Mouse (Mus musculus) forebrain, embryonic 11.5 days (tissue): Measurements from ENCODE around the gene Akap2. TPM values are rescaled to one million over a fixed set of nuclear protein-coding genes. Genes with fewer than 3 reads are reported as not detected.

Source experiments
- ATAC-seq: fragments of 200-750 bp; cut with Nextera tagmentation; replicated peaks from 2 replicates; pipeline ENCODE4 v1.8.0; 2017; ENCODE audit warnings: moderate TSS enrichment; ENCODE audit not compliant: low FRiP score
- DNase-seq: peaks from one replicate; pipeline ENCODE4 v3.0.0-alpha.2; 2017; ENCODE audit warnings: low spot score
- H3K27ac ChIP-seq: fragments of 300-500 bp; sonication (generic); 2 replicates; pipeline ENCODE4 v1.5.1; 2014; ENCODE audit warnings: low read depth, low read length
- H3K27me3 ChIP-seq: fragments of 300-500 bp; sonication (generic); 2 replicates; pipeline ENCODE4 v1.6.1; 2014; ENCODE audit warnings: mild to moderate bottlenecking, low read length, mixed read lengths; ENCODE audit not compliant: control insufficient read depth, insufficient read depth
- H3K36me3 ChIP-seq: fragments of 300-500 bp; sonication (generic); 2 replicates; pipeline ENCODE4 v1.6.1; 2014; ENCODE audit warnings: mild to moderate bottlenecking, low read length, moderate library complexity, mixed read lengths; ENCODE audit not compliant: control insufficient read depth, insufficient read depth
- H3K4me1 ChIP-seq: fragments of 300-500 bp; sonication (generic); replicated peaks from 2 replicates; pipeline ENCODE4 v1.6.1; 2014; ENCODE audit warnings: low read length, mixed read lengths; ENCODE audit not compliant: control insufficient read depth, insufficient read depth
- H3K4me2 ChIP-seq: fragments of 300-500 bp; sonication (generic); 2 replicates; pipeline ENCODE4 v1.6.1; 2014; ENCODE audit warnings: low read depth, mild to moderate bottlenecking, low read length, moderate library complexity, mixed read lengths; ENCODE audit not compliant: severe bottlenecking
- H3K4me3 ChIP-seq: fragments of 300-500 bp; sonication (generic); 2 replicates; pipeline ENCODE4 v1.5.1; 2014; ENCODE audit warnings: low read depth, low read length
- H3K9ac ChIP-seq: fragments of 300-500 bp; sonication (generic); 2 replicates; pipeline ENCODE4 v1.6.1; 2014; ENCODE audit warnings: low read length
- H3K9me3 ChIP-seq: fragments of 300-500 bp; sonication (generic); 2 replicates; pipeline ENCODE4 v1.6.1; 2016; ENCODE audit warnings: low read length, mixed read lengths; ENCODE audit not compliant: control insufficient read depth
- WGBS: fragments of 180-500 bp; shearing (Covaris S2); extraction: QIAGEN DNeasy Blood & Tissue Kit; methylation state at CpG from one replicate; pipeline ENCODE4 v1.1.7; 2014; 5-methylcytosine and 5-hydroxymethylcytosine counted together
- polyA plus RNA-seq: library from polyadenylated mRNA; unstranded; fragments of >200 nt; fragmentation: Nextera tagmentation; extraction: Ambion mirVana; gene quantifications from 2 replicates; pipeline ENCODE4 v1.2.1, GENCODE M21; 2014

The Akap2 gene
- polyA plus RNA-seq, 1 experiment from 2014 or later: 15.5 TPM

- 91% methylated on average over 11 of the region's 11 CpGs for WGBS
- H3K9me3 ChIP-seq: no peaks in the 10 kb centered on the region
- no peak for DNase-seq
- H3K27ac ChIP-seq: no peak overlapping the region
- no peak overlapping the region for H3K9ac ChIP-seq
- H3K4me3 ChIP-seq: no peak overlapping the region
- ATAC-seq: no peak
- no peak overlapping the region for H3K4me2 ChIP-seq
- H3K36me3 ChIP-seq: no peaks in the 10 kb centered on the region
- no peaks in the 10 kb centered on the region for H3K27me3 ChIP-seq
- no peaks in the 10 kb centered on the region for H3K4me1 ChIP-seq
Measured at GRCm38 (mm10) chr4:57730801-57731598, 13.5 kb downstream of the Akap2 start.

DNA sequence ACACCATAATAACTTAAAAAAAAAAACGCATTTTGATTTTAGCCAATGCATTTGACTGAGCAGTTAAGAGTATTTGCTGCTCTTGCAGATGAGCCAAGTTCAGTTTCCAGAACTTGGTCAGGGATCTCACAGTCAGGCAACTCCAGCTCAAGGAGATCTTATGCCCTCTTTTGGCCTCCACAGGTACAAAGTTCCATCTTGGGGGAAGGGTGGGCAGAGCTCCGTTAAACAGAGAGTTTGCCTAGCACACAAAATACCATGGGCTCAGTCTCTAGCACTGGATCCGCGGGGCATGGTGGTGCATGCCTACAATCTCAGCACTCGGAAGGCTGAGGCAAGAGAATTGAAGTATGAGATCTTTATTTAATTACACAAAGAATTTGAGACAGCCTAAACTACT lies 14.9 kb downstream of the Akap2 start:
- Histone ChIP-seq H3K27me3 (no peaks in the 10 kb centered on the region), H3K9me3 (no peaks in the 10 kb centered on the region), H3K4me2 (no peak overlapping the region), H3K9ac (no peak overlapping the region), H3K4me3 (no peak overlapping the region), H3K4me1 (no peaks in the 10 kb centered on the region), H3K27ac (no peak overlapping the region), H3K36me3 (no peaks in the 10 kb centered on the region)
- DNase-seq (no peak), ATAC-seq (no peak)
- WGBS: 84% methylated on average over 5 of the region's 5 CpGs

DNA sequence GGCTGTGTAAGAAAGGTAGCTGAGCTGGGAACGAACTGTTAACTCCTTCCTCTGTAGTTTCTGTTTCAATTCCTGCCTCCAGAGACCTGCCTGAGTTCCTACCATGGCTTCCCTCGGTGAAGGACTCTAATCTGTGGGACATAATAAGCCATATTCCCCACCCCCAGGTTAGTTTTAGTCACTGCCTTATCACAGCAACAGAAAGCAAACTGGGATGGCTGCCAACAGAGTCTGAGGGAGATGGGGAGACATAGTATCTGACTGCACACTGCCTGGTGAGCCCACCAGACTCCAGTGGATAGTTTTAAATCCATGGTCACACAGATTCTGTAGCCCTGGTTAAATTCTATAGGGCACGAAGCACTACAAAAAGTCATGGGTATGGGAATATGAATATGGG lies 16.0 kb downstream of the Akap2 start:
- H3K4me3 ChIP-seq: no peak overlapping the region
- H3K4me2 ChIP-seq: no peak overlapping the region
- no peaks in the 10 kb centered on the region for H3K9me3 ChIP-seq
- H3K4me1 ChIP-seq: no peaks in the 10 kb centered on the region
- ATAC-seq (no peak), DNase-seq (no peak)
- no peaks in the 10 kb centered on the region for H3K27me3 ChIP-seq
- H3K9ac ChIP-seq: no peak overlapping the region
- H3K36me3 ChIP-seq: no peaks in the 10 kb centered on the region
- H3K27ac ChIP-seq: no peak overlapping the region
- WGBS: 76% methylated on average over 3 of the region's 3 CpGs

GRCm38 (mm10) chr4:57735426-57735825 lies 18.0 kb downstream of the Akap2 start:
- no peak overlapping the region for H3K4me2 ChIP-seq
- peaks cover 5% of the 10 kb centered on the region; the same call in 1 of the 2 replicates for H3K4me1 ChIP-seq
- H3K9me3 ChIP-seq: no peaks in the 10 kb centered on the region
- H3K36me3 ChIP-seq: no peaks in the 10 kb centered on the region
- no peaks in the 10 kb centered on the region for H3K27me3 ChIP-seq
- no peak overlapping the region for H3K4me3 ChIP-seq
- H3K9ac ChIP-seq: no peak overlapping the region
- no peak for ATAC-seq
- WGBS: 93% methylated on average over 5 of the region's 5 CpGs
- no peak overlapping the region for H3K27ac ChIP-seq
- DNase-seq: no peak

DNA sequence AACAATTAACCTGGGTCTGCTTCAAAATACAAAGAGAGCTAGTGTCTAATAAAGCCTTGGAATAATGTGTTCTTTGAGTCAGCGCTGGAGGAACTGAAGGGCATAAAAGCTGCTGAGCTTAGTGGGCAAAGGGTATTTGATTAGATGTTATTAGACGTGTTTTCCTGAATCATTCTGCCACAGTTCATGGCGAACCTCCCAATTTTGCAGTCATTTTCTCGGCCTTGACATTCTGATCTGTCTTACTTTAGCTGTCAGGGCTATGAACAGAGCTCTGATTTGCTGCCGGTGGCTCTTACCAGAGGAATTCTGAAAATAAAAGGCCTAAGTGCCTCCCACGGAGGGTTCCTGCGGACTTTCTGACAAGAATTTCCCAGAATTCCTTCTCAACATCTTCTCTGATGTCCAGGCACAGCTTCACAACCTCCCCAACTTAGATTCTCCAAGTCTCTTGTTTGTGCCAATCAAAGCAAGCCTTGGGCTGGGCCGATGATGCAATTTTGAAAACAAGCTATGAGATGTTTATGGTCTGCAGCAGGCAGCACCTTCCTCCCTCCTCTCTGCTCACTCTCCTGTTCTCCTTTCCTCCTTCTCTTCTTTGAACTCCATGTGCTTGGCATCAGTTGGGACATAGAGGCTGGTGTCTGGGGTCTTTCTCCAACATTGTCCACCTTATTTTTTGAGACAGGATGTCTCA lies 21.5 kb downstream of the Akap2 start:
- peak overlapping the region; percentile 13 for H3K27ac ChIP-seq
- no peaks in the 10 kb centered on the region for H3K27me3 ChIP-seq
- DNase-seq (no peak), ATAC-seq (peak; percentile 39; the same call in 1 of the 2 replicates)
- H3K4me2 ChIP-seq: no peak overlapping the region
- no peak overlapping the region for H3K9ac ChIP-seq
- H3K4me3 ChIP-seq: no peak overlapping the region
- H3K4me1 ChIP-seq: peaks cover 5% of the 10 kb centered on the region; the same call in 1 of the 2 replicates
- no peaks in the 10 kb centered on the region for H3K9me3 ChIP-seq
- H3K36me3 ChIP-seq: no peaks in the 10 kb centered on the region
- WGBS: 13% methylated on average over 8 of the region's 8 CpGs

DNA sequence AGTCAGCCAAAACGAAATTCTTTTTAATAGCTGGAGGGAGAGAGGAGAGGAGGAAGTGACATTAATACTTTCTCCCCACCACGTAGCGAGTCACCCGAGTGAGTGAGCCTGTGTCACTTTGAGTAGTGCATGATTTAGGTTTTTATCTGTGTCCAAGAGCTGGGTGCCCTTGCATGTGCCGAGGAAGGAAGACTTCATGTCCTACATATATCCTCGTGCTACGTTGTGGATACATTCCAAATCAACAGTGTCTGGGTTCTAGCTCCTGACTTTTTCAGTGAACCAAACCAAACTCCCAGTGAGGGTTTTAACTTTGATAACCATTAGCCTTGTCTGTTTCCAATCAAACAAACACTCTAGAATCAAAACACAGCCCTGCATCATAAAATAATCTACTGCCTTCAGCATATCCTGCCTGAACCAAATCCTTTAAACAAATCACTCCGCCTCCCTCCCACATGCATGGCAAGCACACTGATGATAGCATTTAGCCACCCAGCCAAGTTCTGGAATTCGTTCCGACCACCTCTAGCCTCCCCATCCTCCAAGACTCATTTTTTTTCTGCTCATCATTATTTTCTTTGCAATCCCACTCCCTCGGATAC lies 26.0 kb downstream of the Akap2 start:
- H3K27ac ChIP-seq: no peak overlapping the region
- H3K4me3 ChIP-seq: no peak overlapping the region
- H3K4me2 ChIP-seq: no peak overlapping the region
- DNase-seq (no peak), ATAC-seq (no peak)
- H3K36me3 ChIP-seq: no peaks in the 10 kb centered on the region
- no peaks in the 10 kb centered on the region for H3K9me3 ChIP-seq
- no peak overlapping the region for H3K9ac ChIP-seq
- 85% methylated on average over 11 of the region's 11 CpGs for WGBS
- H3K27me3 ChIP-seq: no peaks in the 10 kb centered on the region
- H3K4me1 ChIP-seq: peaks cover 5% of the 10 kb centered on the region; the same call in 1 of the 2 replicates

GRCm38 (mm10) chr4:57750651-57751050 lies 33.2 kb downstream of the Akap2 start:
- H3K27me3 ChIP-seq: no peaks in the 10 kb centered on the region
- no peaks in the 10 kb centered on the region for H3K4me1 ChIP-seq
- no peak overlapping the region for H3K4me2 ChIP-seq
- WGBS: 72% methylated on average over 4 of the region's 4 CpGs
- DNase-seq (no peak), ATAC-seq (no peak)
- H3K36me3 ChIP-seq: no peaks in the 10 kb centered on the region
- H3K9me3 ChIP-seq: no peaks in the 10 kb centered on the region
- no peak overlapping the region for H3K9ac ChIP-seq
- no peak overlapping the region for H3K27ac ChIP-seq
- H3K4me3 ChIP-seq: no peak overlapping the region

GRCm38 (mm10) chr4:57751054-57751453 lies 33.6 kb downstream of the Akap2 start:
- no peaks in the 10 kb centered on the region for H3K36me3 ChIP-seq
- no peaks in the 10 kb centered on the region for H3K27me3 ChIP-seq
- H3K4me2 ChIP-seq: no peak overlapping the region
- no peak for DNase-seq
- H3K9ac ChIP-seq: no peak overlapping the region
- H3K9me3 ChIP-seq: no peaks in the 10 kb centered on the region
- no peaks in the 10 kb centered on the region for H3K4me1 ChIP-seq
- no peak overlapping the region for H3K27ac ChIP-seq
- ATAC-seq: no peak
- H3K4me3 ChIP-seq: no peak overlapping the region
- WGBS: 70% methylated on average over 4 of the region's 4 CpGs
